Mouse (Mus musculus): ENCODE results near the gene Naa38. TPM values are rescaled to one million over a fixed set of nuclear protein-coding genes. Genes with fewer than 3 reads are reported as not detected.

Naa38 gene
- polyA plus RNA-seq (2014; fragmentation: Illumina TruSeq; extraction: RNeasy Lipid Tissue Mini Kit (QIAGEN cat#74804); ENCODE audit: low replicate concordance): 3.7 TPM

GRCm38 (mm10) chr11:69395235-69395633, at the start of gene Naa38, which contains the start of gene Cyb5d1:
TSS of gene Naa38 (plus strand) at chr11:69395487.
TSS of gene Cyb5d1 (minus strand) at chr11:69395631.

DNA sequence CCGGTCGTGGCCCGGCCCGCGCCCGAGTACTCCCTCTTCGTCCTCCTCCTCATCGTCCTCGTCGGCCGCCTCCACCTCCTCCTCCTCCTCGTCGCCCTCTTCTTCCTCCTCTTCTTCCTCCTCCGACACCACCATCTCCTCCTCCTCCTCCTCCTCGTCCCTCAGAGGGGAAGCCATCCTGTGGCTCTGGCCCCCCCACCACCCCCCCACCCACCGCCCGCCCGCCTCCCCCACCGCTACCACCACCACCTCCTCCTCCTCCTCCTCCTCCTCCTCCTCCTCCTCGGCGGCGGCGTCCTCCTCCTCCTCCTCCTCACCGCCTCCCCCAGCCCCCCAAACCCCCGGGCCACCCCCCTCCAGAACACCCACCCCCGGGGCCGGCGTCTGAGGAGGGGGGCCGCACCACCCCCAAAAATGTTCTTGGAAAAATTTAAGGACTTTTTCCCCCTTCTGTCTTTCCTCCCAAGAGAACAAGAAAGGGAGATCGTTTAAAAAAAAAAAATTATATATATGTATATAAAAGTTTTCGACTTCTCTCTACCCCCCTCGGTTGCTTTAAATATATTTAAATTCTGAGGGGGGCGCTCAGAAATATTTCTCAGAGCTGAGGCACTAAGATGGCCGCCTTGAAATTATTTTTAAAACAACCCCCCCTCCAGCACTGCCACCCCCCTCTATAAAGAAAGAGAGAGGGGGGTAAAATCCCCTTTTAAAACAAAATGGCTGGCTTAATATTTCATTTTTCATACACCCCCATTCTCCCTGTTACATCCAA, 25.9 kb upstream of the Naa38 start, which contains the start of gene Chd3:
Chd3 (minus strand) TSS at position 192 of the 775 bp plus-strand sequence.

GRCm38 (mm10) chr11:69398059-69398458, 2.8 kb downstream of the Naa38 start, which contains the start of gene Tmem88:
TSS of gene Tmem88 (minus strand) at chr11:69398234.

DNA sequence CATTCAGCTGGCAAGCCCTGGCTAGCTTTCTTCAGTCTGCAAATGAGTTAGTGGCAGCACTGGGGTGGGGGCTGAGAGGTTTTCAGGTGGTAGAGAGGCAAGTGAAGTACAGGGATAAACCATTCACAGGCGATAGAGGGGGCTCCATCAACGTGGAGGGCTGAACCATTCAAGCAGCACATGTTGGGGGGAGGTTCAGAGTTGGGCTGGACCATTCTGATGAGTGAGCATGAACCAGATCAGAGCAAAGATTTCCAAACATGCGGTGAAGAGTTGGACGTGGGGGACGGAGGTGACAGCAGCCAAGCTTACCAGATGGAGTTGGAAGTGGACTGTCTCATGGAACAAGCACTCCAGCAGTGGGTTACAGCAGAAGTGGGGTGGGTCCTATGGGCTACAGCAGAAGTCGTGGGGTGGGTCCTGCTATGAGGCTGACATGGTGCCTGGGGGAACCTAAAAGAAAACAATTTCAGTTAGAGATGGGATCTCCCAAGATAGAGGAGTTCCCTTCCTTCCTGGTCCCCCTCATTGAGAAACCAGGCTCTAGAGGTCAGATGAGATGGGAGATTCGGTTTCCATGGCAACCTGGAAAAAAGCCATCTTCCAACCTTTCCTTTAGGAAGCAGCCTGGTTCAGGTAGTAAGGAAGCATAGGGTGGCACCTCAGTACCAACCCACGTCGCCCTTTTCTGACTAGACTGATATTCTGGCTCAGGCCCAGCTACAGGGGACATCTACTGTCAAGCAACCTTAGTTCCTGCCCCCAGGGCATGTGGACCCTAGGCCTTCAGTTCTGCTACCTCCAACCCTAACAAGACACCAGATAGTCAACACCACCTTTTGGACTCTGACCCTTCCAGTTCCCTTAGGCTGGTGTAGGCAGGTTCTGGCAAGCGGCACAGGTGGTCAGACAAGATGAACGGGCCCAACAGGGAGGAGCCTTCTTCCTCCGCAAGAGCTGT, 18.2 kb downstream of the Naa38 start, which contains the start of gene Kdm6b:
Kdm6b (minus strand) TSS at position 455 of the 961 bp plus-strand sequence.

Other genes with a start within 250 kb of the Naa38 start
- not detected for gene Alox12b, start 238.5 kb upstream of the Naa38 start, polyA plus RNA-seq (2014; fragmentation: Illumina TruSeq; extraction: RNeasy Lipid Tissue Mini Kit (QIAGEN cat#74804); ENCODE audit: low replicate concordance)
- not detected for gene Alox8, start 197.6 kb upstream of the Naa38 start, polyA plus RNA-seq (2014; fragmentation: Illumina TruSeq; extraction: RNeasy Lipid Tissue Mini Kit (QIAGEN cat#74804); ENCODE audit: low replicate concordance)
- gene Gucy2e, start 158.5 kb upstream of the Naa38 start, polyA plus RNA-seq (2014; fragmentation: Illumina TruSeq; extraction: RNeasy Lipid Tissue Mini Kit (QIAGEN cat#74804); ENCODE audit: low replicate concordance): not detected
- 3.5 TPM for gene Cntrob, start 71.7 kb upstream of the Naa38 start, polyA plus RNA-seq (2014; fragmentation: Illumina TruSeq; extraction: RNeasy Lipid Tissue Mini Kit (QIAGEN cat#74804); ENCODE audit: low replicate concordance)
- 24.4 TPM for gene Trappc1, start 71.5 kb upstream of the Naa38 start, polyA plus RNA-seq (2014; fragmentation: Illumina TruSeq; extraction: RNeasy Lipid Tissue Mini Kit (QIAGEN cat#74804); ENCODE audit: low replicate concordance)
- gene Kcnab3, start 69.2 kb upstream of the Naa38 start, polyA plus RNA-seq (2014; fragmentation: Illumina TruSeq; extraction: RNeasy Lipid Tissue Mini Kit (QIAGEN cat#74804); ENCODE audit: low replicate concordance): 0.37 TPM
- gene Rnf227, start 55.0 kb upstream of the Naa38 start, polyA plus RNA-seq (2014; fragmentation: Illumina TruSeq; extraction: RNeasy Lipid Tissue Mini Kit (QIAGEN cat#74804); ENCODE audit: low replicate concordance): 2.2 TPM
- gene Chd3, start 26.1 kb upstream of the Naa38 start, polyA plus RNA-seq (2014; fragmentation: Illumina TruSeq; extraction: RNeasy Lipid Tissue Mini Kit (QIAGEN cat#74804); ENCODE audit: low replicate concordance): 24.6 TPM
- 22.1 TPM for gene Cyb5d1, start 144 bp downstream of the Naa38 start, polyA plus RNA-seq (2014; fragmentation: Illumina TruSeq; extraction: RNeasy Lipid Tissue Mini Kit (QIAGEN cat#74804); ENCODE audit: low replicate concordance)
- gene Tmem88, start 2.7 kb downstream of the Naa38 start, polyA plus RNA-seq (2014; fragmentation: Illumina TruSeq; extraction: RNeasy Lipid Tissue Mini Kit (QIAGEN cat#74804); ENCODE audit: low replicate concordance): 0.45 TPM
- gene Kdm6b, start 18.2 kb downstream of the Naa38 start, polyA plus RNA-seq (2014; fragmentation: Illumina TruSeq; extraction: RNeasy Lipid Tissue Mini Kit (QIAGEN cat#74804); ENCODE audit: low replicate concordance): 4.5 TPM
- gene Dnah2, start 153.6 kb downstream of the Naa38 start, polyA plus RNA-seq (2014; fragmentation: Illumina TruSeq; extraction: RNeasy Lipid Tissue Mini Kit (QIAGEN cat#74804); ENCODE audit: low replicate concordance): 0.37 TPM
- not detected for gene Efnb3, start 164.7 kb downstream of the Naa38 start, polyA plus RNA-seq (2014; fragmentation: Illumina TruSeq; extraction: RNeasy Lipid Tissue Mini Kit (QIAGEN cat#74804); ENCODE audit: low replicate concordance)
- gene Wrap53, start 184.8 kb downstream of the Naa38 start, polyA plus RNA-seq (2014; fragmentation: Illumina TruSeq; extraction: RNeasy Lipid Tissue Mini Kit (QIAGEN cat#74804); ENCODE audit: low replicate concordance): 0.59 TPM
- gene Trp53, start 184.9 kb downstream of the Naa38 start, polyA plus RNA-seq (2014; fragmentation: Illumina TruSeq; extraction: RNeasy Lipid Tissue Mini Kit (QIAGEN cat#74804); ENCODE audit: low replicate concordance): 2.7 TPM
- 2.6 TPM for gene Atp1b2, start 210.5 kb downstream of the Naa38 start, polyA plus RNA-seq (2014; fragmentation: Illumina TruSeq; extraction: RNeasy Lipid Tissue Mini Kit (QIAGEN cat#74804); ENCODE audit: low replicate concordance)
- gene Shbg, start 222.4 kb downstream of the Naa38 start, polyA plus RNA-seq (2014; fragmentation: Illumina TruSeq; extraction: RNeasy Lipid Tissue Mini Kit (QIAGEN cat#74804); ENCODE audit: low replicate concordance): not detected
- 0.97 TPM for gene Sat2, start 226.5 kb downstream of the Naa38 start, polyA plus RNA-seq (2014; fragmentation: Illumina TruSeq; extraction: RNeasy Lipid Tissue Mini Kit (QIAGEN cat#74804); ENCODE audit: low replicate concordance)
- gene Fxr2, start 237.5 kb downstream of the Naa38 start, polyA plus RNA-seq (2014; fragmentation: Illumina TruSeq; extraction: RNeasy Lipid Tissue Mini Kit (QIAGEN cat#74804); ENCODE audit: low replicate concordance): 7.3 TPM